Mouse (Mus musculus) MEL (cell line): ENCODE results near the gene Faiml. TPM values are rescaled to one million over a fixed set of nuclear protein-coding genes. Genes with fewer than 3 reads are reported as not detected.

Source experiments
- DNase-seq: peaks from one replicate; pipeline ENCODE4 v3.0.0; 2011; ENCODE audit warnings: low read depth, low spot score
- H3K27ac ChIP-seq: 2 replicates; pipeline ENCODE4 v1.5.1; 2012; ENCODE audit warnings: low read depth, mild to moderate bottlenecking, control low read depth, low read length, moderate library complexity; ENCODE audit not compliant: control insufficient read depth
- H3K27me3 ChIP-seq, 2 experiments: fragments of 150-350 bp in 1 of 2; sonication (generic) in 1 of 2; 2 replicates each; pipeline ENCODE4 v1.6.1; 2012; ENCODE audit warnings: low read length in 2 of 2, mild to moderate bottlenecking in 2 of 2, improper control_type of control experiment in 1 of 2, moderate library complexity in 1 of 2; ENCODE audit not compliant: insufficient read depth in 2 of 2, control insufficient read depth in 1 of 2
- H3K36me3 ChIP-seq, 2 experiments: 2 replicates each; pipeline ENCODE4 v1.6.1; 2012 to 2014; ENCODE audit warnings: low read length in 2 of 2, improper control_type of control experiment in 1 of 2, inconsistent platforms in 1 of 2, mild to moderate bottlenecking in 1 of 2; ENCODE audit not compliant: insufficient read depth in 2 of 2, control insufficient read depth in 1 of 2
- H3K4me1 ChIP-seq, 2 experiments: fragments of 150-350 bp in 1 of 2; sonication (generic) in 1 of 2; 2 replicates each; pipeline ENCODE4 v1.6.1; 2012; ENCODE audit warnings: low read length in 2 of 2, improper control_type of control experiment in 1 of 2, mild to moderate bottlenecking in 1 of 2; ENCODE audit not compliant: insufficient read depth in 2 of 2, control insufficient read depth in 1 of 2
- H3K4me3 ChIP-seq, 2 experiments: fragments of 150-350 bp in 1 of 2; sonication (generic) in 1 of 2; 2 replicates each; pipeline ENCODE4 v1.5.1; 2012; ENCODE audit warnings: low read depth in 2 of 2, low read length in 2 of 2, mild to moderate bottlenecking in 2 of 2, moderate library complexity in 2 of 2, control low read depth in 1 of 2, improper control_type of control experiment in 1 of 2; ENCODE audit not compliant: control insufficient read depth in 1 of 2, insufficient read depth in 1 of 2
- H3K79me2 ChIP-seq: 2 replicates; pipeline ENCODE4 v1.6.1; 2012; ENCODE audit warnings: mild to moderate bottlenecking, low read length, moderate library complexity; ENCODE audit not compliant: control insufficient read depth, poor library complexity, insufficient read depth
- H3K9ac ChIP-seq: 2 replicates; pipeline ENCODE4 v1.6.1; 2012; ENCODE audit warnings: low read depth, mild to moderate bottlenecking, control low read depth, low read length, moderate library complexity; ENCODE audit not compliant: control insufficient read depth, poor library complexity, severe bottlenecking
- H3K9me3 ChIP-seq: fragments of 150-350 bp; sonication (generic); replicated peaks from 2 replicates; pipeline ENCODE4 v1.6.1; 2012; ENCODE audit warnings: mild to moderate bottlenecking, low read length, improper control_type of control experiment, moderate library complexity; ENCODE audit not compliant: insufficient read depth
- BHLHE40 ChIP-seq: IDR thresholded peaks from 2 replicates; pipeline ENCODE4 v1.6.1; 2012; ENCODE audit warnings: low read depth, mild to moderate bottlenecking, inconsistent platforms, low read length, improper control_type of control experiment, borderline replicate concordance
- CHD2 ChIP-seq: IDR thresholded peaks from 2 replicates; pipeline ENCODE4 v1.6.1; 2011; ENCODE audit warnings: low read length, improper control_type of control experiment
- CTCF ChIP-seq, 3 experiments: IDR thresholded peaks in 2 of 3; conservative IDR thresholded peaks in 1 of 3; 2 replicates each; pipeline ENCODE4 v1.5.1; 2011 to 2012; ENCODE audit warnings: low read length in 3 of 3, low read depth in 2 of 3, mild to moderate bottlenecking in 2 of 3, improper control_type of control experiment in 1 of 3, inconsistent platforms in 1 of 3, mixed read lengths in 1 of 3, moderate library complexity in 1 of 3; ENCODE audit not compliant: control insufficient read depth in 1 of 3, insufficient read depth in 1 of 3, poor library complexity in 1 of 3, severe bottlenecking in 1 of 3
- E2F4 ChIP-seq: IDR thresholded peaks from 2 replicates; pipeline ENCODE4 v1.6.1; 2011; ENCODE audit warnings: low read depth, low read length, improper control_type of control experiment, borderline replicate concordance
- EP300 ChIP-seq, 2 experiments: IDR thresholded peaks; 2 replicates each; pipeline ENCODE4 v1.6.1; 2011; ENCODE audit warnings: improper control_type of control experiment in 2 of 2, low read length in 2 of 2, low read depth in 1 of 2, mild to moderate bottlenecking in 1 of 2
- ETS1 ChIP-seq: IDR thresholded peaks from 2 replicates; pipeline ENCODE4 v1.6.1; 2012; ENCODE audit warnings: low read depth, mild to moderate bottlenecking, inconsistent platforms, low read length, improper control_type of control experiment, moderate library complexity
- GABPA ChIP-seq: IDR thresholded peaks from 2 replicates; pipeline ENCODE4 v1.6.1; 2012; ENCODE audit warnings: low read depth, mild to moderate bottlenecking, inconsistent platforms, low read length, improper control_type of control experiment, moderate library complexity
- GATA1 ChIP-seq: IDR thresholded peaks from 2 replicates; pipeline ENCODE4 v1.6.1; 2011; ENCODE audit warnings: low read depth, low read length, improper control_type of control experiment
- JUND ChIP-seq: IDR thresholded peaks from 2 replicates; pipeline ENCODE4 v1.6.1; 2011; ENCODE audit warnings: low read depth, mild to moderate bottlenecking, improper control_type of control experiment, low read length
- KAT2A ChIP-seq: conservative IDR thresholded peaks from 2 replicates; pipeline ENCODE4 v1.6.1; 2012; ENCODE audit warnings: low read depth, low read length, improper control_type of control experiment, inconsistent platforms
- MAFK ChIP-seq: IDR thresholded peaks from 2 replicates; pipeline ENCODE4 v1.6.1; 2011; ENCODE audit warnings: low read depth, mild to moderate bottlenecking, low read length, improper control_type of control experiment, borderline replicate concordance
- MAX ChIP-seq: IDR thresholded peaks from 2 replicates; pipeline ENCODE4 v1.6.1; 2011; ENCODE audit warnings: low read length, improper control_type of control experiment
- MAZ ChIP-seq: IDR thresholded peaks from 2 replicates; pipeline ENCODE4 v1.6.1; 2012; ENCODE audit warnings: low read depth, mild to moderate bottlenecking, inconsistent platforms, low read length, improper control_type of control experiment
- MXI1 ChIP-seq: IDR thresholded peaks from 2 replicates; pipeline ENCODE4 v1.6.1; 2011; ENCODE audit warnings: mild to moderate bottlenecking, low read depth, low read length, improper control_type of control experiment
- MYB ChIP-seq: IDR thresholded peaks from 2 replicates; pipeline ENCODE4 v1.6.1; 2011; ENCODE audit warnings: mild to moderate bottlenecking, low read depth, low read length, improper control_type of control experiment
- MYC ChIP-seq: IDR thresholded peaks from 2 replicates; pipeline ENCODE4 v1.6.1; 2011; ENCODE audit warnings: low read depth, mild to moderate bottlenecking, low read length, improper control_type of control experiment, moderate library complexity
- NELFE ChIP-seq: IDR thresholded peaks from 2 replicates; pipeline ENCODE4 v1.6.1; 2011; ENCODE audit warnings: low read depth, low read length, improper control_type of control experiment
- POLR2A ChIP-seq, 2 experiments: IDR thresholded peaks; 2 replicates each; pipeline ENCODE4 v1.6.1; 2011 to 2012; ENCODE audit warnings: low read length in 2 of 2, mild to moderate bottlenecking in 2 of 2, control low read depth in 1 of 2, improper control_type of control experiment in 1 of 2, low read depth in 1 of 2, moderate library complexity in 1 of 2; ENCODE audit not compliant: control insufficient read depth in 1 of 2, insufficient read depth in 1 of 2, poor library complexity in 1 of 2
- POLR2AphosphoS2 ChIP-seq: IDR thresholded peaks from 2 replicates; pipeline ENCODE4 v1.6.1; 2011; ENCODE audit warnings: low read length, improper control_type of control experiment
- RAD21 ChIP-seq: IDR thresholded peaks from 2 replicates; pipeline ENCODE4 v1.6.1; 2011; ENCODE audit warnings: mild to moderate bottlenecking, low read depth, low read length, improper control_type of control experiment
- RCOR1 ChIP-seq: IDR thresholded peaks from 2 replicates; pipeline ENCODE4 v1.6.1; 2012; ENCODE audit warnings: low read depth, mild to moderate bottlenecking, inconsistent platforms, low read length, improper control_type of control experiment
- SIN3A ChIP-seq: IDR thresholded peaks from 2 replicates; pipeline ENCODE4 v1.6.1; 2012; ENCODE audit warnings: low read length, improper control_type of control experiment, inconsistent platforms
- SMC3 ChIP-seq: IDR thresholded peaks from 2 replicates; pipeline ENCODE4 v1.6.1; 2011; ENCODE audit warnings: low read depth, low read length, improper control_type of control experiment
- TAL1 ChIP-seq: IDR thresholded peaks from 2 replicates; pipeline ENCODE4 v1.6.1; 2012; ENCODE audit warnings: mild to moderate bottlenecking, inconsistent platforms, low read length, moderate library complexity, mixed read lengths
- TCF12 ChIP-seq: IDR thresholded peaks from 2 replicates; pipeline ENCODE4 v1.6.1; 2014; ENCODE audit warnings: low read depth, mild to moderate bottlenecking, inconsistent platforms, low read length, improper control_type of control experiment, moderate library complexity
- UBTF ChIP-seq: IDR thresholded peaks from 2 replicates; pipeline ENCODE4 v1.6.1; 2012; ENCODE audit warnings: low read depth, mild to moderate bottlenecking, inconsistent platforms, low read length, improper control_type of control experiment, moderate library complexity, borderline replicate concordance; ENCODE audit not compliant: insufficient read depth
- ZC3H11A ChIP-seq: IDR thresholded peaks from 2 replicates; pipeline ENCODE4 v1.6.1; 2012; ENCODE audit warnings: low read depth, mild to moderate bottlenecking, inconsistent platforms, low read length, improper control_type of control experiment
- ZMIZ1 ChIP-seq: IDR thresholded peaks from 2 replicates; pipeline ENCODE4 v1.6.1; 2012; ENCODE audit warnings: low read depth, mild to moderate bottlenecking, inconsistent platforms, low read length, improper control_type of control experiment, moderate library complexity
- ZNF384 ChIP-seq: IDR thresholded peaks from 2 replicates; pipeline ENCODE4 v1.6.1; 2012; ENCODE audit warnings: low read depth, mild to moderate bottlenecking, inconsistent platforms, low read length, improper control_type of control experiment
- polyA plus RNA-seq, 2 experiments: library from polyadenylated mRNA; stranded (reverse) in 1 of 2; unstranded in 1 of 2; fragments of >175 nt in 1 of 2; fragments of >200 nt in 1 of 2; gene quantifications; 2 replicates each; pipeline versions ENCODE4 v1.2.1 to v1.2.4; 2012; ENCODE audit warnings: low replicate concordance in 2 of 2, low read depth in 1 of 2; ENCODE audit not compliant: insufficient read length in 2 of 2, insufficient read depth in 1 of 2, missing spikeins in 1 of 2
- total RNA-seq: library from RNA; depleted of rRNA; stranded (reverse); fragments of 300-350 nt; gene quantifications from 2 replicates; pipeline ENCODE4 v1.2.3, GENCODE M21; 2012

Gene Faiml
- total and polyA plus RNA-seq, 3 experiments = not detected

GRCm38 (mm10) chr9:99212643-99213042 is 24.4 kb downstream of the Faiml start (continued):
- no peak for TF ChIP-seq MAZ

GRCm38 (mm10) chr9:99183043-99183670 is 53.9 kb downstream of the Faiml start:
- Histone ChIP-seq H3K9ac (peak overlapping the region; percentile 42), H3K27me3 (no peaks in the 10 kb centered on the region; a peak in 1 of 4 replicates), H3K27ac (peak overlapping the region; percentile 79), H3K4me1 (peaks cover 4 to 31% of the 10 kb centered on the region in 2 experiments), H3K36me3 (peaks cover 0 to 15% of the 10 kb centered on the region in 2 experiments; a peak in 2 of 4 replicates), H3K9me3 (no peaks in the 10 kb centered on the region), H3K4me3 (peak overlapping the region; percentile 27 to 45), H3K79me2 (no peaks in the 10 kb centered on the region)
- peak; percentile 59 for DNase-seq
- TF ChIP-seq ZNF384 (no peak), ZMIZ1 (no peak), ETS1 (peak; percentile 68; the same call in 1 of the 2 replicates)

GRCm38 (mm10) chr9:99182121-99182520 is 54.9 kb downstream of the Faiml start:
- peak; percentile 81 for DNase-seq
- H3K27ac ChIP-seq = peak overlapping the region; percentile 79
- no peaks in the 10 kb centered on the region for H3K79me2 ChIP-seq
- peaks cover 4 to 31% of the 10 kb centered on the region in 2 experiments for H3K4me1 ChIP-seq
- no peaks in the 10 kb centered on the region; a peak in 2 of 4 replicates for H3K27me3 ChIP-seq
- H3K9me3 ChIP-seq = no peaks in the 10 kb centered on the region
- H3K9ac ChIP-seq = peak overlapping the region; percentile 42; the same call in 1 of the 2 replicates
- peak overlapping the region; percentile 21 to 27 for H3K4me3 ChIP-seq
- H3K36me3 ChIP-seq = peaks cover 0 to 15% of the 10 kb centered on the region in 2 experiments; a peak in 2 of 4 replicates
- TF ChIP-seq BHLHE40 = no peak
- peak; percentile 84 for TF ChIP-seq GATA1
- TF ChIP-seq MAX = no peak
- TF ChIP-seq ZNF384 = no peak
- TF ChIP-seq MYB = no peak
- no peak for TF ChIP-seq UBTF
- TF ChIP-seq E2F4 = no peak
- TF ChIP-seq MAFK = no peak
- no peak for TF ChIP-seq POLR2A (IDR thresholded peaks at IDR 0.05; ENCODE audit: control insufficient read depth in 1 of 2, insufficient read depth in 1 of 2, low read depth in 1 of 2, low read length in 2 of 2, poor library complexity in 1 of 2)
- TF ChIP-seq ZMIZ1 = no peak
- peak; percentile 80 to 91 for TF ChIP-seq EP300 (IDR thresholded peaks at IDR 0.05; ENCODE audit: low read depth in 1 of 2, low read length in 2 of 2)
- no peak for TF ChIP-seq CHD2
- no peak for TF ChIP-seq KAT2A
- no peak for TF ChIP-seq CTCF (IDR thresholded peaks at IDR 0.05 in 2 of 3, conservative IDR thresholded peaks at IDR 0.05 in 1 of 3; ENCODE audit: control insufficient read depth in 1 of 3, insufficient read depth in 1 of 3, low read depth in 2 of 3, low read length in 3 of 3, poor library complexity in 1 of 3, severe bottlenecking in 1 of 3)
- no peak; the same call in none of the 2 replicates for TF ChIP-seq SIN3A
- TF ChIP-seq MXI1 = no peak
- no peak for TF ChIP-seq POLR2AphosphoS2
- no peak; the same call in 1 of the 2 replicates for TF ChIP-seq RCOR1
- TF ChIP-seq NELFE = 0 out of 2 replicates have a peak, but pooled peaks have one; percentile 0
- no peak for TF ChIP-seq ETS1
- no peak for TF ChIP-seq MYC
- no peak for TF ChIP-seq SMC3
- TF ChIP-seq RAD21 = no peak
- TF ChIP-seq GABPA = no peak
- TF ChIP-seq MAZ = no peak
- peak; percentile 79 for TF ChIP-seq TCF12
- TF ChIP-seq TAL1 = peak; percentile 94
- TF ChIP-seq ZC3H11A = no peak
- TF ChIP-seq JUND = no peak
